Mouse (Mus musculus) megakaryocyte, embryonic 14.5 days (primary cell): Measurements from ENCODE around the gene Med16.

ENCODE experiments used
- FLI1 ChIP-seq: IDR thresholded peaks from 2 replicates; pipeline ENCODE4 v1.6.1; 2012; ENCODE audit warnings: low read length, inconsistent platforms, mixed read lengths
- GATA1 ChIP-seq: IDR thresholded peaks from 3 replicates; pipeline ENCODE4 v1.6.1; 2012; ENCODE audit warnings: mixed read lengths, low read length, inconsistent platforms, borderline replicate concordance

GRCm38 (mm10) chr10:79886611-79887010 lies 22.1 kb downstream of the Med16 start:
- no peak for TF ChIP-seq GATA1
- no peak for TF ChIP-seq FLI1
